Mouse (Mus musculus) cerebellum, adult 18-20 months (tissue): Measurements from ENCODE around the gene 2410002F23Rik.
A peak's percentile ranks its signal among the peaks of the same experiment; 100 is the strongest.
"Not testable (repeated sequence)": the region's sequence is repeated elsewhere in the genome, so short reads cannot be mapped to it uniquely, and the experiment has no call there.

Source experiments
- DNase-seq, 2 experiments: peaks; one replicate each; pipeline ENCODE4 v3.0.0; 2021

Gene 2410002F23Rik

DNA sequence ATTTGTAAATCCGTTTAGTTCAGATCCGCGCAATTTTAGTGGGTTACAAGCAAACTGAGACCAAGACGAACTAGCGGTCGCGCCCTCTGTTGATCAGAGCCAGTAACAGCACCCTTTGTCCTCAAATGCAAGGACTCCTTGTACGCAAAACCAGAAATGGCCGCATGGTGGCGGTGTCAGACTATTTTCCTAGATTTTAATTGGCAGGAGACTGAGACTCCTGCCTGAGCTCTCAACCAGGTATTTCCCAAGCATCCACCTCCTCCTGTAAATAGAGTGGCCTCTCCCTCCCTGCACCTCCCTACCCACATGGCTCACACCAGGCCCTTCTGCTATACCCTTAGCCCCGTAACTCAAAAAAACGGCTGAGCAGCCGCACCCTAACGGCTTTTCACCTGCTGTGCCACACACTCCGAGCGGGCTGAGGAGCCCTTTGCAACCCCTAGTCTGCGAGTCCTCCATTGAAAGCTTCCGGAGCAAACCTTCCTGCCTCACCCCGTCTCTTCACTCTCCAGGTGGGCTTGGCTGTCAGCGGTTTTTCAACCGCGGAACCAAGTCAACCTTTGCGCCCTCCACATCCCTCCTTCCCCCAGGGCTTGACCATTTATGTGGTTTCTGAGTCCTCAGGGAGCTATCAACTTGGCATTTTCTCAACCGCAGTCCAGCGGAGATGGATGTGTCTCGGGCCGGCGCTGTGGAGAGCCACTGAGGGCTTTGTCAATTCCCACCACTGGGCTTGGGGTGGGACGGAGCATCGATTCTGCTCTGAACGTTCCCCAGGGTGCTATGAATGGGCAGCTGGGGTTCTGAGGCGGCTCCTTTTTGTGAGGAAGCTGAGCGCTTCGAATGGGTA lies 16.5 kb downstream of the 2410002F23Rik start:
- peak; percentile 96 to 99 for DNase-seq

DNA sequence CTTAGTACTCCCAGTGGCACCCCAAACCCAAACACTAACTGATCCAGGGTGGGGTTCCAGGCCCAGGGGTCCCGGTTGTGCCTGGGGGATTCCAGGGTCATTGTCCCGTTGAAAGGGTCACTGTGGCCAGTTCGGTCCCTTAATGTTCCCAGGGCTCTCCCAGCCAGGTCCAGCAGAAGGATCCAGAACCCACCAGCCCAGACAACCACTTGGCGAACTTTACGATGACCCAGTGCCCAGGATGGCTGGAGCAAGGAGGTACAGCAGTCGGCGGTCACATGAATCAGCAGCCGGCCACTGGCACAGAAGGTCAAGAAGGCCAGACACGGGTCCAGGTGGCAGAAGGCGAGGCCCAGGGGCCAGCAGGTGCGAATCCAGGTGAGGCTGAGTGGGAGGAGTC lies 21.6 kb downstream of the 2410002F23Rik start:
- DNase-seq, result no peak

- no peak for DNase-seq
Measured at GRCm38 (mm10) chr7:44269397-44269796, 22.9 kb downstream of the 2410002F23Rik start.

GRCm38 (mm10) chr7:44271309-44271708 lies 24.8 kb downstream of the 2410002F23Rik start:
- DNase-seq, result no peak

DNA sequence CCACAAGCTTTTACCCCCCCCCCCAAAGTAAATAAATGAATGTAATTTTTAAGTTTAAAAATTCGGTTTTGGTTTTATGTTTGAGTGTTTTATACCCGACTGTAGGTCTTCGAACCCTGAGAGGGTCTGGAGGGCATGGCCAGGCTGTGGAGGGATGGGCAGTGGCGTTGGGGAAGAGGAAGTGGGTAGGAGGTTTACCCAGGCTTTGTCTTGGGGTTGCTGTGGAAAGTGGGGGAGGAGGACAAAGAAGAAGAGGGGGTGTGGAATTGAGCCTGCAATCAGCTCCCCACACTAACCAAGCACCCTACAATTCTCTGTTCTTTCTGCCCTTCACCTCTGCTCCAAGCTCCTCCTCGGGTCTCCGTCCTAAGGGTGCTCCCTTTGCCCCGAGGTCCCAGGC lies 26.0 kb downstream of the 2410002F23Rik start:
- no peak for DNase-seq

DNA sequence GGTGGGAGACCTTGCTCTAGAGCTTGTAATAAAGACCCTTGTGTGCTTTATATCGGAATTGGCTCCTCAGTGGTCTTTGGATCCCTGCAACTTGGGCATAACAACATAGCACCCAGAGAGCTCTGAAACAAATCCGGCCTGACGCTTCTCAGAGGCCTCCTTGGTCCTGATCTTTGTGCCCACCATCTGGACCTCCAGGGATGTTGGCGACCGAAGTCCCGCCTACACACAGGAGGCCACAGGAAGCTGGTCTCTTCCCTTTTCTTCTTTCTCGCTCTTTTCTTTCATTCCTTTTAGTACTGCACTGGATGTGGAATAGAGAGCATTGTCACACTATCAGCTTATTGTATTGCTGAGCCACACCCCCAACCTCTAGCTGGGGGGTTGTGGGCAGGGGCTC lies 26.9 kb downstream of the 2410002F23Rik start:
- DNase-seq, result no peak

DNA sequence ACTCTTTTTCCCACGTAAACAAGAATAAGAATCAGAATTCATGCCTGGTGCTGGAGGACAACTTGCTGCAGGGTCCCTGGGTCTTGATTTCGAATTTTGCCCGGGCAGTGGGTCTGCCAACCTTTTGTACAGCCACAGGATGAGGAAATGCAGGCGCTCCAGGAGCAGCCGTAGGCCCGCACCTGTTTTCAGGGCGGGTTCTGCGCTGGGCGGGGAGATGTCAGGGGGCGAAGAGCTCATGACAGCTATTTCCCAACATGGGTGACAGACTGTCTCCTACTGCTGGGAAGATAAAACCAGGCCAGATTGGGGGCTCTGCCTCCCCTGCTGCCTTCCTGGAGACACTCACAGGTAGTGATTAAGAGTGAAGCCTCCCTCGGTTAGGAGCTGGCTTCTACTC lies 27.6 kb downstream of the 2410002F23Rik start:
- no peak for DNase-seq

DNA sequence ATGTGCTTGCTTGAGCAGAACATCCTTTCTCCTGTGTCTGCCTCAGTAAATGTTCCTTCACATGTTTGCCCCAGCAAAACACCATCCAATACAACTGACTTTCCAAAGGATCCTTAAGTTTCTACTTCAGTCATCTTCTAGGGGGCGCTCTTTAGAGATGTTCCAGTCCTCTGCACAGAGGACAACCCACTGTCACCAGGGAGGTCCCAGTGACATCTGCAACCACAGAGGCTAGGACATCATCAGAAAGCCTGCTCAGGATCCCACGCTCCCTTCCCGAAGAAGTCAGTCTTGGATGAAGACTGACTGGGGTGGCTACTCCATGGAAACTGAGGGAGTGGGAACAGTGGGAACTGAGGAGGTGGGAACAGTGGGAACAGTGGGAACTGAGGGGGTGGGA lies 29.0 kb downstream of the 2410002F23Rik start:
- no peak for DNase-seq

DNA sequence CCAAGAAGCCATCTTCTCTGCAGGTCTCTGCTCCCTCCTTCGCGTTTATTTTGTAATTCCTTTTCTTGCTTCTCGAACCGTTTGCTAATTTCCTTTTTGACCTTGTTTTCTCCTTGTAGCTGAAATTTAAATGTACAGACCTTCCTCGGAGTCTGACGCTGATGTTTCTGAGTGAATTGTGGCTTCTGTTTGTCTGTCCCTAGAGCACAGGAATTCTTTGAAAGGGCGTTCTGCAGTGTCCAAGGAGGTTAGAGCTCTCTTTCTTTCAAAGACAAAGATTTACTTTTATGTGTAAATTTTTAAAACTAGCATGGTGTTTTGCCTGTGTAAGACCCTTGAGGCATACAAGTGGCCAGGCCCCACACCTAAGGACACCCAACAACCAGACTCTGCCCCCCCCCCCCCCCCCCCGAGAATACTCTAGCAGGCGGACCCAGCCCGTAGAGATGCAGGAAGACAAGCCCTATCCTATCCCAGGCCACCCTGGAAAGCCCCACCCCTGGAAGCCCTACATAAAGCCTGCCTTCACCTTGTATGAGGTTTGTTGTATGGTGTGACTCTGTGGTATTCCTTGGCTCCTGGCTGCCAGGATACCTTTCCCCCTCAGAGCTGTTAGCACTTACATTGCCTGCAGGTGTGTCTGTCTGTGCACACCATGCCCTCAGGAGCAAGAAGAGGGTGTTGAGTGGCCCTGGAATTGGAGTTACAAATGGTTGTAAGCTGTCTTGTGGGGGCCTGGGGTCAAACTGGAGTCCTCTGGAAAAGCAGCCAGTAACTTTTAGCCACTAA lies 30.1 kb downstream of the 2410002F23Rik start:
- no peak for DNase-seq

GRCm38 (mm10) chr7:44277250-44277622 lies 30.7 kb downstream of the 2410002F23Rik start:
- peak; percentile 77 to 78 for DNase-seq

- DNase-seq, result no peak
Measured at GRCm38 (mm10) chr7:44280959-44281358, 34.4 kb downstream of the 2410002F23Rik start.

- DNase-seq, result no peak
Measured at GRCm38 (mm10) chr7:44281586-44281985, 35.1 kb downstream of the 2410002F23Rik start.

GRCm38 (mm10) chr7:44287760-44288159 lies 41.2 kb downstream of the 2410002F23Rik start:
- DNase-seq, result no peak

GRCm38 (mm10) chr7:44290986-44291385 lies 44.5 kb downstream of the 2410002F23Rik start:
- no peak for DNase-seq

DNA sequence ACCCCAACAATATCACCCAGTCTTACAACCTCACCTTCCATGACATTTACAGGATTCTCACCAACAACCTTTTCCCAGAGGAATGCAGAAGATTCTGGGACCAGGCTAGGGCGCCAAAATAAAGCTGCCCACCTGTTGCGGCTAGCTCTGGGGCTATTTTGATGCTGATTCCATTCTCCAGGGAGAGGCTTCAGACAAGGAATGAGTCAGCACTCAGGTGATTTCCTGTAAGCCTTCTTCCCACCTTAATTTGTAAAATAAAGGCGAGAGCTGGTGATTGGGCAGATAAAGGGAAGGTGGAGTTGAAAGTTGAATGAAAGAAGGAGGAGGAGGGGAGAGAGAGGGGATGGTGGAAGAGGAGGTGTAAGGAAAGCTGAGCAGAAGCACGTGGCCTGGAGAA lies 44.9 kb downstream of the 2410002F23Rik start:
- DNase-seq, result no peak

GRCm38 (mm10) chr7:44297501-44297900 lies 51.0 kb downstream of the 2410002F23Rik start:
- not testable (repeated sequence) for DNase-seq
